Mouse (Mus musculus) midbrain, embryonic 10.5 days (tissue): Measurements from ENCODE around the gene Esrrg. TPM values are rescaled to one million over a fixed set of nuclear protein-coding genes. Genes with fewer than 3 reads are reported as not detected.

Experiments
- DNase-seq: peaks from one replicate; pipeline ENCODE4 v3.0.0-alpha.2; 2017; ENCODE audit warnings: low spot score
- H3K27ac ChIP-seq: fragments of 300-500 bp; sonication (generic); replicated peaks from 2 replicates; pipeline ENCODE4 v1.5.1; 2016; ENCODE audit warnings: mild to moderate bottlenecking
- H3K27me3 ChIP-seq: fragments of 300-500 bp; sonication (generic); 2 replicates; pipeline ENCODE4 v1.6.1; 2016; ENCODE audit warnings: low read depth, mild to moderate bottlenecking; ENCODE audit not compliant: poor library complexity, severe bottlenecking
- H3K36me3 ChIP-seq: fragments of 300-500 bp; sonication (generic); 2 replicates; pipeline ENCODE4 v1.6.1; 2016; ENCODE audit warnings: mild to moderate bottlenecking, moderate library complexity
- H3K4me1 ChIP-seq: fragments of 300-500 bp; sonication (generic); 2 replicates; pipeline ENCODE4 v1.6.1; 2016
- H3K4me3 ChIP-seq: fragments of 300-500 bp; sonication (generic); 2 replicates; pipeline ENCODE4 v1.5.1; 2016; ENCODE audit warnings: mild to moderate bottlenecking, moderate library complexity
- H3K9me3 ChIP-seq: fragments of 300-500 bp; sonication (generic); replicated peaks from 2 replicates; pipeline ENCODE4 v1.6.1; 2016; ENCODE audit warnings: mild to moderate bottlenecking
- WGBS: fragments of 180-500 bp; shearing (Covaris S2); methylation state at CpG from one replicate; pipeline ENCODE4 v1.1.7; 2016; 5-methylcytosine and 5-hydroxymethylcytosine counted together
- polyA plus RNA-seq: library from polyadenylated mRNA; unstranded; fragments of >200 nt; fragmentation: Nextera tagmentation; extraction: Ambion mirVana; gene quantifications from 2 replicates; pipeline ENCODE4 v1.2.1, GENCODE M21; 2016

Esrrg gene
- polyA plus RNA-seq, 1 experiment from 2014 or later = 2.0 TPM

GRCm38 (mm10) chr1:187737296-187737695, 128.7 kb downstream of the Esrrg start:
- H3K36me3 ChIP-seq = no peaks in the 10 kb centered on the region
- no peaks in the 10 kb centered on the region for H3K9me3 ChIP-seq
- WGBS = 88% methylated on average over 7 of the region's 7 CpGs
- H3K27ac ChIP-seq = no peak overlapping the region
- peaks cover 4% of the 10 kb centered on the region; the same call in 1 of the 2 replicates for H3K4me1 ChIP-seq
- H3K4me3 ChIP-seq = no peak overlapping the region
- H3K27me3 ChIP-seq = no peaks in the 10 kb centered on the region
- no peak for DNase-seq

GRCm38 (mm10) chr1:187740531-187740930, 131.9 kb downstream of the Esrrg start:
- no peaks in the 10 kb centered on the region for H3K36me3 ChIP-seq
- H3K4me3 ChIP-seq = no peak overlapping the region
- no peak for DNase-seq
- 92% methylated on average over 12 of the region's 12 CpGs for WGBS
- H3K4me1 ChIP-seq = peaks cover 3% of the 10 kb centered on the region; the same call in 1 of the 2 replicates
- H3K27me3 ChIP-seq = no peaks in the 10 kb centered on the region
- 0 out of 2 replicates have a peak, but pooled peaks cover 3% of the 10 kb centered on the region for H3K9me3 ChIP-seq
- H3K27ac ChIP-seq = no peak overlapping the region

GRCm38 (mm10) chr1:187741306-187741705, 132.7 kb downstream of the Esrrg start:
- H3K36me3 ChIP-seq = no peaks in the 10 kb centered on the region
- H3K27me3 ChIP-seq = no peaks in the 10 kb centered on the region
- 0 out of 2 replicates have a peak, but pooled peaks cover 4% of the 10 kb centered on the region for H3K9me3 ChIP-seq
- H3K4me1 ChIP-seq = no peaks in the 10 kb centered on the region
- no peak for DNase-seq
- H3K4me3 ChIP-seq = no peak overlapping the region
- 97% methylated on average over 7 of the region's 7 CpGs for WGBS
- H3K27ac ChIP-seq = no peak overlapping the region

- no peaks in the 10 kb centered on the region for H3K27me3 ChIP-seq
- no peak overlapping the region for H3K4me3 ChIP-seq
- H3K9me3 ChIP-seq = 0 out of 2 replicates have a peak, but pooled peaks cover 4% of the 10 kb centered on the region
- no peaks in the 10 kb centered on the region for H3K4me1 ChIP-seq
- DNase-seq = no peak
- no peaks in the 10 kb centered on the region for H3K36me3 ChIP-seq
- 81% methylated on average over 8 of the region's 8 CpGs for WGBS
- H3K27ac ChIP-seq = no peak overlapping the region
Observed at GRCm38 (mm10) chr1:187742071-187742470, 133.5 kb downstream of the Esrrg start.

- Histone ChIP-seq H3K4me3 (no peak overlapping the region), H3K27me3 (no peaks in the 10 kb centered on the region), H3K36me3 (no peaks in the 10 kb centered on the region), H3K4me1 (no peaks in the 10 kb centered on the region), H3K27ac (no peak overlapping the region), H3K9me3 (0 out of 2 replicates have a peak, but pooled peaks cover 4% of the 10 kb centered on the region)
- WGBS = 91% methylated on average over 3 of the region's 3 CpGs
- no peak for DNase-seq
Observed at GRCm38 (mm10) chr1:187749294-187749693, 140.7 kb downstream of the Esrrg start.

GRCm38 (mm10) chr1:187749931-187750330, 141.3 kb downstream of the Esrrg start:
- no peak overlapping the region for H3K4me3 ChIP-seq
- no peaks in the 10 kb centered on the region for H3K4me1 ChIP-seq
- H3K9me3 ChIP-seq = 0 out of 2 replicates have a peak, but pooled peaks cover 4% of the 10 kb centered on the region
- no peak for DNase-seq
- no peaks in the 10 kb centered on the region for H3K36me3 ChIP-seq
- no peaks in the 10 kb centered on the region for H3K27me3 ChIP-seq
- H3K27ac ChIP-seq = no peak overlapping the region
- 73% methylated on average over 5 of the region's 5 CpGs for WGBS

GRCm38 (mm10) chr1:187755528-187755927, 146.9 kb downstream of the Esrrg start:
- H3K4me3 ChIP-seq = no peak overlapping the region
- 92% methylated on average over 13 of the region's 13 CpGs for WGBS

GRCm38 (mm10) chr1:187757981-187758380, 149.4 kb downstream of the Esrrg start:
- no peaks in the 10 kb centered on the region for H3K9me3 ChIP-seq
- H3K27ac ChIP-seq = no peak overlapping the region
- no peak for DNase-seq
- WGBS = 80% methylated on average over 1 of the region's 1 CpGs
- H3K4me3 ChIP-seq = no peak overlapping the region
- peaks cover 17% of the 10 kb centered on the region for H3K4me1 ChIP-seq
- no peaks in the 10 kb centered on the region for H3K27me3 ChIP-seq
- no peaks in the 10 kb centered on the region for H3K36me3 ChIP-seq

More at GRCm38 (mm10) chr1:187755528-187755927, 146.9 kb downstream of the Esrrg start:
- DNase-seq = no peak
- Histone ChIP-seq H3K27me3 (no peaks in the 10 kb centered on the region), H3K4me1 (peaks cover 11% of the 10 kb centered on the region; the same call in 1 of the 2 replicates), H3K36me3 (no peaks in the 10 kb centered on the region), H3K27ac (no peak overlapping the region), H3K9me3 (no peaks in the 10 kb centered on the region)

GRCm38 (mm10) chr1:187758546-187758945, 150.0 kb downstream of the Esrrg start:
- DNase-seq = no peak
- H3K9me3 ChIP-seq = no peaks in the 10 kb centered on the region
- no peak overlapping the region for H3K27ac ChIP-seq
- H3K4me3 ChIP-seq = no peak overlapping the region
- H3K36me3 ChIP-seq = no peaks in the 10 kb centered on the region
- no peaks in the 10 kb centered on the region for H3K27me3 ChIP-seq
- WGBS = 58% methylated on average over 3 of the region's 3 CpGs
- peaks cover 22% of the 10 kb centered on the region for H3K4me1 ChIP-seq

GRCm38 (mm10) chr1:187759536-187759935, 150.9 kb downstream of the Esrrg start:
- DNase-seq = no peak
- Histone ChIP-seq H3K36me3 (no peaks in the 10 kb centered on the region), H3K4me3 (no peak overlapping the region), H3K27me3 (no peaks in the 10 kb centered on the region), H3K9me3 (no peaks in the 10 kb centered on the region), H3K27ac (no peak overlapping the region), H3K4me1 (peaks cover 26% of the 10 kb centered on the region)
- 89% methylated on average over 3 of the region's 3 CpGs for WGBS

- DNase-seq = no peak
- H3K4me3 ChIP-seq = no peak overlapping the region
- WGBS = 73% methylated on average over 5 of the region's 5 CpGs
- peaks cover 32% of the 10 kb centered on the region for H3K4me1 ChIP-seq
- H3K27me3 ChIP-seq = no peaks in the 10 kb centered on the region
- H3K9me3 ChIP-seq = no peaks in the 10 kb centered on the region
- H3K27ac ChIP-seq = no peak overlapping the region
- no peaks in the 10 kb centered on the region for H3K36me3 ChIP-seq
Observed at GRCm38 (mm10) chr1:187762641-187763450, 154.3 kb downstream of the Esrrg start.

GRCm38 (mm10) chr1:187763451-187763755, 154.8 kb downstream of the Esrrg start:
- H3K4me1 ChIP-seq = peaks cover 28% of the 10 kb centered on the region
- DNase-seq = no peak
- H3K9me3 ChIP-seq = no peaks in the 10 kb centered on the region
- H3K36me3 ChIP-seq = no peaks in the 10 kb centered on the region
- 89% methylated on average over 4 of the region's 4 CpGs for WGBS
- H3K4me3 ChIP-seq = no peak overlapping the region
- H3K27ac ChIP-seq = no peak overlapping the region
- H3K27me3 ChIP-seq = no peaks in the 10 kb centered on the region

GRCm38 (mm10) chr1:187763821-187764220, 155.2 kb downstream of the Esrrg start:
- Histone ChIP-seq H3K27ac (no peak overlapping the region), H3K9me3 (no peaks in the 10 kb centered on the region), H3K27me3 (no peaks in the 10 kb centered on the region), H3K36me3 (no peaks in the 10 kb centered on the region), H3K4me1 (peaks cover 24% of the 10 kb centered on the region), H3K4me3 (no peak overlapping the region)
- DNase-seq = no peak
- WGBS = 81% methylated on average over 3 of the region's 3 CpGs
